Mouse (Mus musculus) limb, embryonic 10.5 days (tissue): ENCODE measurements around the gene Fars2. TPM values are rescaled to one million over a fixed set of nuclear protein-coding genes. Genes with fewer than 3 reads are reported as not detected.

Experiments used
- DNase-seq: peaks from one replicate; pipeline ENCODE4 v3.0.0-alpha.2; 2017; ENCODE audit warnings: low spot score
- H3K27ac ChIP-seq: fragments of 300-500 bp; sonication (generic); 2 replicates; pipeline ENCODE4 v1.5.1; 2016; ENCODE audit warnings: mild to moderate bottlenecking
- H3K27me3 ChIP-seq: fragments of 300-500 bp; sonication (generic); 2 replicates; pipeline ENCODE4 v1.6.1; 2016; ENCODE audit warnings: low read depth, mild to moderate bottlenecking; ENCODE audit not compliant: poor library complexity, severe bottlenecking
- H3K36me3 ChIP-seq: fragments of 300-500 bp; sonication (generic); 2 replicates; pipeline ENCODE4 v1.6.1; 2016; ENCODE audit warnings: mild to moderate bottlenecking, moderate library complexity
- H3K4me1 ChIP-seq: fragments of 300-500 bp; sonication (generic); 2 replicates; pipeline ENCODE4 v1.6.1; 2016
- H3K4me3 ChIP-seq: fragments of 300-500 bp; sonication (generic); 2 replicates; pipeline ENCODE4 v1.5.1; 2016; ENCODE audit warnings: mild to moderate bottlenecking, moderate library complexity
- H3K9me3 ChIP-seq: fragments of 300-500 bp; sonication (generic); replicated peaks from 2 replicates; pipeline ENCODE4 v1.6.1; 2016; ENCODE audit warnings: mild to moderate bottlenecking
- WGBS: fragments of 180-500 bp; shearing (Covaris S2); methylation state at CpG from one replicate; pipeline ENCODE4 v1.1.7; 2016; 5-methylcytosine and 5-hydroxymethylcytosine counted together
- polyA plus RNA-seq: library from polyadenylated mRNA; unstranded; fragments of >200 nt; fragmentation: Nextera tagmentation; extraction: Ambion mirVana; gene quantifications from 2 replicates; pipeline ENCODE4 v1.2.1, GENCODE M21; 2016

Fars2 gene
- polyA plus RNA-seq, 1 experiment from 2014 or later = 24.3 TPM

DNA sequence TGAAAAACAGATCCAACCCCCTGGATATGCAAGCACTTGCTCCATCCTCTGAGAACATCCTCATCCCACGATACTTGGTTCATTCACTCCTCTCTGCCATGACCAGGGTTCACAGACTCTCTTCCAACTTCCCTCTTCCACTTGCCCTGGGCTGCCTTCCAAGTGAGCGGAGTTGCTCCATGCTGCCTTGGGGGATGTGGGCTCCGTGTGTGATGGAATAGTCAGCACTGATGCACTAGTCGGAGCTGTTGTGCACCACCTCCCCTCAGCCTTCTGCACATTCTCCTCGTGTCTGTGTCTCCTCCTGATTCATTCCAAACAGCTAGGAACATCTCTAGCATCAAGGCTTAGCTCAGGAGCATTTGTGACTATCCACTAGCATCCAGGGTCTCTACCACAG is 389.1 kb downstream of the Fars2 start:
- no peak overlapping the region for H3K4me3 ChIP-seq
- H3K9me3 ChIP-seq = no peaks in the 10 kb centered on the region
- WGBS = 89% methylated on average over 5 of the region's 5 CpGs
- no peak overlapping the region for H3K27ac ChIP-seq
- no peaks in the 10 kb centered on the region for H3K4me1 ChIP-seq
- H3K27me3 ChIP-seq = no peaks in the 10 kb centered on the region
- H3K36me3 ChIP-seq = no peaks in the 10 kb centered on the region
- no peak for DNase-seq

DNA sequence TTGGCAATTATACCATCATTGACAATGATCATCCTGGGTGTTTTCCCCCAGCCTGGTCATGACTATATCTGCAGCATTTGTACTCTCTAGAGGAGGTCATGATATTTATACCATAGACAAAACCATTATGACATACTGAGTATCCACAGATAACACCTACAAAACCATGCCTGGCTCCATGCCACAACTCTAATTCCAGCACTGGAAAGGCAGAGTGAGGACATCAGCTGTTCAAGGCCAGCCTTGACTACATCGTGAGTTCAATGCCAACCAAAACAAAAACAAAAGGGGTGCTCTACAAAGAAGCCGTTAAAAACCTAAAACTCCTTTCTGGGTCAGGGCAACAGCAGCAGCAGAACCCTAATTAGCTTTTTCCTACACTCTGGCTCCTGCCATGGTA is 392.9 kb downstream of the Fars2 start:
- H3K4me1 ChIP-seq = 0 out of 2 replicates have a peak, but pooled peaks cover 4% of the 10 kb centered on the region
- H3K4me3 ChIP-seq = no peak overlapping the region
- no peaks in the 10 kb centered on the region for H3K9me3 ChIP-seq
- no peak overlapping the region for H3K27ac ChIP-seq
- no peaks in the 10 kb centered on the region for H3K36me3 ChIP-seq
- H3K27me3 ChIP-seq = no peaks in the 10 kb centered on the region
- 95% methylated on average over 2 of the region's 2 CpGs for WGBS
- no peak for DNase-seq

DNA sequence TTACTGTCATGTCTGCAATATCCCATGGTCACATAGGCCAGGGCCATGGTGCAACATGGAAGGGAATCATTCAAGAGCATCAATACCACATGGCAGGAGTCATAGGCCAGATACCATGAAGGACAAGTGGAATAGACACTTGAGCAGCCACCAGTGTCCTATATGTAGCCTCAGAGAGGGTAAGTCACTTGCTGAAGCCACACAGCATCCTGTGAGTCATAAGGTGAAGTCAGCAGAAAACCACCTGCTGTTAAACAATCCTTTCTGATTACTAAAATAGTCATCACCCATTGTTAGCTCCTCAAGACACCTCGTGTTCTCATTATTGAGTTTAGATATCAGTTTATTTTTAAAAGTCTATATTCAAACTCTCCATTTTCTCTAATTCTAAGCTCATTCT is 395.9 kb downstream of the Fars2 start:
- Histone ChIP-seq H3K4me3 (no peak overlapping the region), H3K27me3 (no peaks in the 10 kb centered on the region), H3K36me3 (no peaks in the 10 kb centered on the region), H3K9me3 (no peaks in the 10 kb centered on the region), H3K27ac (no peak overlapping the region), H3K4me1 (peaks cover 10% of the 10 kb centered on the region)
- DNase-seq = no peak
- 86% methylated on average over 1 of the region's 1 CpGs for WGBS

DNA sequence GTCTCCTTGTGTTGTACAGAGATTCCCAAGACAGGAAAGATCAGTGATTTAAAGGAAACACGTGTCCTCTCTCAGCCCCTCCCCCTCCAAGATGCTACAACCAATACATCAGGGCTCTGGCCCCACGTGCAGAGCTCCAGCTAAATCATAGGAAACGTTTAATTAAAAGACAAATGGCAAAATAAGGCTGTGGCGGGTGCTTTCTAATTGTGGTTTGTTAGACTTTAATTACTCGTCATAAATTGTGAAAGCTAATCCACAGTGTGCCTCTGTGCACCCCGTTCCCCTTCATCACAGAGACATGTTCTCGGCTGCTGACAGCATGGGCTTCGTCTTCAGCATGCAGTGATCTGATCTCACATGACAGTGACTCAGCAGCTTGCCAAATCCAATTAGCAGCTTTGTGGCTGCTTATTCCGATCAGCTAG is 400.9 kb downstream of the Fars2 start:
- Histone ChIP-seq H3K36me3 (no peaks in the 10 kb centered on the region), H3K4me1 (peaks cover 14% of the 10 kb centered on the region), H3K27me3 (no peaks in the 10 kb centered on the region), H3K27ac (no peak overlapping the region), H3K9me3 (no peaks in the 10 kb centered on the region), H3K4me3 (no peak overlapping the region)
- WGBS = 23% methylated on average over 9 of the region's 9 CpGs
- DNase-seq = no peak

DNA sequence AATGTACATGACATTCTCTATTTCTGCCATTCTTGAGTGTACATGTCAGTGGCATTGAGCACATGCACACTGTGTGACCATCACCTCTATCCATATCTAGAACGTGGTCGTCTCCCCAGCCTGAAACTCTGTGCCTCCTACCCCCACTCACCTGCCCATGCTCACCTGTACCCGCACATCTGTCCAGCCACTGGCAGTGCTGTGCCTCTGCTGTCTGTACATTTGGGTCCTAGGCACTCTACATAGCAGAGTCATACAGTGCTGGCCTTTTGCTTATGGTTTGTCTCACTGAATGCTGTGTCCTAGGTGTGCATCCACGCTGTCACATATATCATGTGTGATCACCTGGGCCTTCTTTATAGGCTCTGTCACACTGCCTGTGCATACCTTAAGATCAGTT is 410.5 kb downstream of the Fars2 start:
- DNase-seq = no peak
- H3K4me1 ChIP-seq = peaks cover 29% of the 10 kb centered on the region
- WGBS = 95% methylated on average over 4 of the region's 4 CpGs

DNA sequence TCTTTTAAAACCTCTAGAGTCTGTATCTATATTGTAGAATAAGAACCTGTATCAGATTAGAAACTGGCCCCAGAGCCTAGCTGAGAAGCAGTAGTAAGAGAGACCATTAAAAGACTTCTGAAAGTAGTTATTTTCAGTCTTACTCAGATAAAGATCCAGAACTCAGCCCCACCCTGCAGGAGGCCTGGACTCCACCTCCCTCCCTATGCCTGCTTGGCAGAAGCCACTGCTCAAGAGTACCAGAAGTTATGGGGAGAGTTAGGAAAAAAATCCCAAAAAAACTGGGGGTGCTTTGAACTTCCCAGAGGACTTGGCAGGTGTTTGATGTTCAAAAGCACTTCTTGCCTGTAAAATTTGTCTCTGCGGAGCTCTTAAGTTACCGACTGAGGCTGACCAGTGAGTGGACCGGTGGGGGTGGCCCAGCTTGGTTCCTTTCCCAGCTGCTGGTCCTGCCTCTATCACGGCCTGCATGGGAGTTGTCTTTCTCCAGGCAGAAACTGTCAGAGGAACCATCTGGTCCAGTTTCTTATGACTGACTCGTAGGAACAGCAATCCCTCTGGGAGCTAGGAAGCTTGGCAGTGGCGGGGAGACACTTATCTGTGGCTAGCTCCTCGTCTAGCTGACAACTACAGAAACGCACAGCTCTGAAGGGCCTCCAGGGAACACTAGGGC is 411.1 kb downstream of the Fars2 start:
- Histone ChIP-seq H3K27ac (peak overlapping the region; percentile 50; the same call in 1 of the 2 replicates), H3K9me3 (no peaks in the 10 kb centered on the region), H3K4me1 (peaks cover 29% of the 10 kb centered on the region), H3K36me3 (no peaks in the 10 kb centered on the region), H3K27me3 (0 out of 2 replicates have a peak, but pooled peaks cover 3% of the 10 kb centered on the region), H3K4me3 (no peak overlapping the region)
- 60% methylated on average over 8 of the region's 8 CpGs for WGBS
- no peak for DNase-seq

More for the DNA sequence above, 410.5 kb downstream of the Fars2 start:
- H3K27me3 ChIP-seq = 0 out of 2 replicates have a peak, but pooled peaks cover 3% of the 10 kb centered on the region
- no peaks in the 10 kb centered on the region for H3K36me3 ChIP-seq
- no peak overlapping the region for H3K27ac ChIP-seq
- no peak overlapping the region for H3K4me3 ChIP-seq
- H3K9me3 ChIP-seq = no peaks in the 10 kb centered on the region

DNA sequence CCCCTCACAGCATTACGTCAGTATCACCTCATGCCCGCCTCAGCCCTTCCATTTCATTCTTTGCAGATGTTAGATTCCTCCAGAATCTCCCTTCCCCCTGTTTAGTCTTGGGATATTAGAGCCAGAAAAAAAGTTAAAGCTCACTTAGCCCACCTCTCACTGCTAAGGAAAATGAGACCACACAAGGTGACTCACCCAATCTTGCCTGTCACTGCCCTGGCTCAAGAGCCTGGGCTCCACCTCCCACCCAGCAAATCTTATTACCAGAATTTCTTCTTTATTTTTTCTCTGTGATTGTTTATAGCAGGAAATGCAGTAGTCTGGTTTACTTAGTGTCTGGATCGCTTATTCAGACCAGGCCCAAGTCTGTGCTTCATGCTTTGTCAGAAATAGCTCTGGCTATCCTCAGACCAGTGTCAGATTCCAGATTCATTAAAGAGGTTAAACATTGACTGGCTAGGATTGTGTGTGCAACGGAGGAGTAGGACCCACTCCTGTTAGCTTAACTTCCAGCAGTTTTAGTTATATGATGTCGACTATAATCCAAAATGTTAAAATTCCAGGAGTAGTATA is 412.3 kb downstream of the Fars2 start:
- Histone ChIP-seq H3K9me3 (no peaks in the 10 kb centered on the region), H3K27me3 (0 out of 2 replicates have a peak, but pooled peaks cover 3% of the 10 kb centered on the region), H3K4me3 (no peak overlapping the region), H3K4me1 (peaks cover 29% of the 10 kb centered on the region), H3K27ac (0 out of 2 replicates have a peak overlapping the region, but pooled peaks have one; percentile 50), H3K36me3 (no peaks in the 10 kb centered on the region)
- DNase-seq = no peak
- 50% methylated on average over 5 of the region's 5 CpGs for WGBS

DNA sequence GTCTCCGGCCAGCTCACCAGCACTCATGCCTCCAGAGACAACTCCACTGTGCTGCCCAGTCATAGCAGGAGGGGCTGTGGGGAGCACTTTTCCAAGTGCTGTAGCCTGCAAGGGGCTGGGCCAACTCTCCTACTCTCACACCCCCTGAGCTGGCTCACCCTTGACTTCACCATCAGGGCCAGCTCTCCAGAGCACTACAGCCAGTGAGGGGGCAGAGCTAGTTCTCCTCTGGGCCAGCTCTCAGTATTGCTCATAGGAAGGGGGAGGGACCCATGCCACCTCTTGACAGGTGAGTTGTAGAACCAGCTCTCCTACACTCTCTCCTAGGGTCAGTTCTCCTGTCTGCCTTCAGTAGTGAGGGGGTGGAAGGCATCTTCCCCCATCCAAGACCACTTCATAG is 413.6 kb downstream of the Fars2 start:
- H3K27me3 ChIP-seq = 0 out of 2 replicates have a peak, but pooled peaks cover 3% of the 10 kb centered on the region
- no peaks in the 10 kb centered on the region for H3K36me3 ChIP-seq
- no peak overlapping the region for H3K4me3 ChIP-seq
- peaks cover 21% of the 10 kb centered on the region for H3K4me1 ChIP-seq
- no peaks in the 10 kb centered on the region for H3K9me3 ChIP-seq
- H3K27ac ChIP-seq = peak overlapping the region; percentile 42; the same call in 1 of the 2 replicates
- DNase-seq = no peak
- 100% methylated on average over 1 of the region's 1 CpGs for WGBS

DNA sequence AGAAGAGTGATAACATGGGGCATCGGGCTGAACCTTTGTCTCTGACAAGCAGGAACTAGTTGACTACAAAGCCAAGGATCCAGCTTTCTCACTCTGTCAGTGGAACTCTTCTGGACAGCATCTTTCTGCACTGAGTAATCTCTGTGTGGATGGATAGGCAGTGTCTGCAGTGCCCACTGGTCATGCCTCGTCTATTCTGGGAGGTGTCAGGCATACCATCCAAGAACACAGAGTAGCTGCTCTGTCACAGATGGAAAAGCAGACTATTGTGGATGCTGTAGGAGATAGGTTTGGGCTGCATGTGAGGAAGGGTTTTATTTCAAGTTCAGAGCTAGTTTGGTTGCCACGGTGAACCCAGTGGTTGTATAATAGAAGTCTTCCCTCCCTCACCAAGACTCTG is 414.7 kb downstream of the Fars2 start:
- Histone ChIP-seq H3K27me3 (0 out of 2 replicates have a peak, but pooled peaks cover 3% of the 10 kb centered on the region), H3K9me3 (no peaks in the 10 kb centered on the region), H3K4me3 (no peak overlapping the region), H3K4me1 (peaks cover 23% of the 10 kb centered on the region), H3K27ac (no peak overlapping the region), H3K36me3 (no peaks in the 10 kb centered on the region)
- DNase-seq = no peak
- WGBS = 84% methylated on average over 3 of the region's 3 CpGs

DNA sequence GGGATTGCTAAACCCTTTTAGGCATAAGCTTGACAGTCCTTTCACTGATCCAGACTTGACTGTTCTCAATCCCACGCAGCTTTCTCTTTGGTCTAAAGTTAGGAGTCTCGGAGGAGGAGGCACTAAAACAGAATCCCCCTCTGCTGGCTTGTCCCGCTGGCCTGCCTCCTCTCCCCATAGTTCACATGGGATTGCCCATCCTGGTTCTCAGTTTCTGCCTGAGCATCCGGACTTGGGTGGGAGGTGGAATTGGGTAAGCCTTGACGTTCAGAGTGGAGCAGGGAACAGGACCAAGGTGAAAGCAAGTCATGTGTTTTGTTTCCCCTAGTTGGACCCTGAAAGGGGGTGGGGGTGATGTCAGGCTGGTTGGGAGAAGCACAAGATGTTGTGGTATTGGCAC is 415.9 kb downstream of the Fars2 start:
- no peak for DNase-seq
- Histone ChIP-seq H3K9me3 (no peaks in the 10 kb centered on the region), H3K4me1 (peaks cover 34% of the 10 kb centered on the region), H3K4me3 (no peak overlapping the region), H3K36me3 (no peaks in the 10 kb centered on the region), H3K27me3 (0 out of 2 replicates have a peak, but pooled peaks cover 3% of the 10 kb centered on the region), H3K27ac (no peak overlapping the region)
- 93% methylated on average over 5 of the region's 5 CpGs for WGBS

DNA sequence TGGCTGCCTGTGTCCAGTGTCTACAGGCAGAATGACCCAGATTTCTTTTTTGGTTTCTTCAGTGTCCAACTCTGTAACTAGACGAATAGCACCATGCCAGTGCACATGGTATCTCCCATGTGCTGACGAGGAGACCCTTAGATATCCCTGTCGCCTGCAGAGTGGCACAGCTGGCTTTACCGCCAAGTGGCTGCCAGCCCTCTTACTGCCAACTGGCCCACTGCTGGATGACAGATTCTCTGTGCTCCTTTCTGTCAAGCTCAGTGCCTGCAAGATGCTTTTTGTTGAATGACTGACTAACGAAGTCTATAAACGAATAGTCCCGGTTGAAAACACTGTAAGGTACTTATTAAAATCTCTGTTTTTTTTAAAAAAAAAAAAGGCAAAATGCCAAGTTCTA is 416.3 kb downstream of the Fars2 start:
- H3K4me3 ChIP-seq = no peak overlapping the region
- H3K27ac ChIP-seq = no peak overlapping the region
- no peak for DNase-seq
- H3K36me3 ChIP-seq = no peaks in the 10 kb centered on the region
- no peaks in the 10 kb centered on the region for H3K9me3 ChIP-seq
- 0 out of 2 replicates have a peak, but pooled peaks cover 3% of the 10 kb centered on the region for H3K27me3 ChIP-seq
- 92% methylated on average over 7 of the region's 7 CpGs for WGBS
- H3K4me1 ChIP-seq = peaks cover 35% of the 10 kb centered on the region

DNA sequence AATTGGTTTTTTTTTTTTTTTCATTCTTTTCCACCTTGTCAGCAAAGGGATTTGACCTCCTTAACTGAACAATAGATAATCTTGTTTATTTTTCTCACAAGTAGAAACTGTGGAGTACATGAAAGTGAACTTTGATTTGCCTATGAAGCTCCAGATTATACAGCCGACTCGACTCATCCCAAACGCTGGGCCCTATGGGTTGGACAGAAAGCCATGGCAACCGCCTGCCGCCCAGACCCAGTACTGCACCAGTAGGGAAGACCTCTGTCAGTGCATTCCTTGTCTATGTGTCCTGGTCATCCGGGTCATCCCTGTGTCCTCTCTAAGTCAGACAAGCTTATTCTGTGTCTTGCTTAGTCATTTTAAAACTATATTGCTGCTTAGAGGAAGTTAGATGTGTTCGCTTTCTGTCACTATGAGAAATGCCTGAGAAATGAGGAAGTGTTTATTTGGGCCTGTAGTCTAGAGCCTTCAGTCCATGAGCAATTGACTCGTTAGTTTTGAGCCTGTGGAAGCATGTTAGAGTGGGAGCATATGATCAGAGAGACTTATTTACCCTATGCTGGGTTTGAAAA is 416.8 kb downstream of the Fars2 start:
- Histone ChIP-seq H3K4me3 (no peak overlapping the region), H3K27ac (no peak overlapping the region), H3K4me1 (peaks cover 33% of the 10 kb centered on the region), H3K27me3 (0 out of 2 replicates have a peak, but pooled peaks cover 3% of the 10 kb centered on the region), H3K36me3 (no peaks in the 10 kb centered on the region), H3K9me3 (no peaks in the 10 kb centered on the region)
- 90% methylated on average over 8 of the region's 8 CpGs for WGBS
- no peak for DNase-seq

DNA sequence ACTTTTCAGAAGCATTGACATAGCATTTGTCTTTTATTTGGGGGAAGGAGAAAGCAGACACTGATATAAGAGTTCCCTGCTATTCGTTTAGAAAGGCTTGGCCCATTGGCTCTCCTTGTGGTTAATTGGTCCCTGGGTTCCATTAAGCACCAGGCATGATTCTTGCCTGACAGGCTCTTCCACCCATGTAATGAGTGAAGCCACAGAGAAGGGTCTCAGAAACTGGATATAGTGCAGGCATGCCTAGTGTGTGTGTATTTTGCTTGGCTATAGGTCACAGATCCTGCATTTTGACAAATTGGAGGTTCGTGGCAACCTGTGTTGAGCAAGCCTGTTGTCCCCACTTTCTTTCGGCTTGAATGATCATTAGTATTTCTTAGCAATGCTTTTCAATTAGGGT is 420.4 kb downstream of the Fars2 start:
- Histone ChIP-seq H3K4me1 (peaks cover 32% of the 10 kb centered on the region), H3K9me3 (no peaks in the 10 kb centered on the region), H3K4me3 (no peak overlapping the region), H3K27ac (no peak overlapping the region), H3K27me3 (no peaks in the 10 kb centered on the region), H3K36me3 (no peaks in the 10 kb centered on the region)
- 57% methylated on average over 3 of the region's 3 CpGs for WGBS
- no peak for DNase-seq
